Mouse (Mus musculus) CH12.LX (cell line): ENCODE data around the gene Mfsd10. TPM values are rescaled to one million over a fixed set of nuclear protein-coding genes. Genes with fewer than 3 reads are reported as not detected.

Source experiments
- DNase-seq: peaks from one replicate; pipeline ENCODE4 v3.0.0-alpha.2; 2013; ENCODE audit errors: extremely low read depth
- H3K27ac ChIP-seq: 2 replicates; pipeline ENCODE4 v1.5.1; 2012; ENCODE audit warnings: low read depth, mild to moderate bottlenecking, control low read depth, moderate library complexity; ENCODE audit not compliant: insufficient read depth
- H3K27me3 ChIP-seq: replicated peaks from 2 replicates; pipeline ENCODE3; 2012; ENCODE audit warnings: inconsistent platforms
- H3K36me3 ChIP-seq, 2 experiments: replicated peaks in 1 of 2; 2 replicates each; pipeline versions ENCODE3 to v1.6.1; 2012; ENCODE audit warnings: inconsistent platforms in 1 of 2, low read length in 1 of 2, mild to moderate bottlenecking in 1 of 2, mixed read lengths in 1 of 2, moderate library complexity in 1 of 2; ENCODE audit not compliant: control insufficient read depth in 1 of 2, insufficient read depth in 1 of 2
- H3K4me1 ChIP-seq, 2 experiments: 2 replicates each; pipeline ENCODE4 v1.6.1; 2012; ENCODE audit warnings: inconsistent platforms in 1 of 2, moderate library complexity in 1 of 2; ENCODE audit not compliant: insufficient read depth in 2 of 2, control insufficient read depth in 1 of 2
- H3K4me2 ChIP-seq: 2 replicates; pipeline ENCODE4 v1.6.1; 2012; ENCODE audit warnings: low read depth, mild to moderate bottlenecking, control low read depth; ENCODE audit not compliant: poor library complexity, insufficient read depth, severe bottlenecking
- H3K4me3 ChIP-seq, 3 experiments: fragments of 150-350 bp in 1 of 3; sonication (generic) in 1 of 3; replicated peaks in 1 of 3; 2 replicates each; pipeline versions ENCODE3 to v1.5.1; 2011 to 2012; ENCODE audit warnings: low read depth in 2 of 3, low read length in 2 of 3, mild to moderate bottlenecking in 2 of 3, moderate library complexity in 2 of 3, control low read depth in 1 of 3, improper control_type of control experiment in 1 of 3, inconsistent platforms in 1 of 3, mixed read lengths in 1 of 3; ENCODE audit not compliant: poor library complexity in 1 of 3
- H3K79me2 ChIP-seq: replicated peaks from 2 replicates; pipeline ENCODE4 v1.6.1; 2012; ENCODE audit warnings: mild to moderate bottlenecking, moderate library complexity; ENCODE audit not compliant: control insufficient read depth, poor library complexity, insufficient read depth, severe bottlenecking; ENCODE audit errors: extremely low read depth
- H3K9ac ChIP-seq: 2 replicates; pipeline ENCODE4 v1.6.1; 2012; ENCODE audit warnings: low read depth, mild to moderate bottlenecking, control low read depth, moderate library complexity; ENCODE audit not compliant: insufficient read depth
- H3K9me3 ChIP-seq: replicated peaks from 2 replicates; pipeline ENCODE3; 2012; ENCODE audit warnings: low read length, inconsistent platforms, mixed read lengths
- BHLHE40 ChIP-seq: IDR thresholded peaks from 2 replicates; pipeline ENCODE4 v1.6.1; 2011; ENCODE audit warnings: mild to moderate bottlenecking, low read depth, low read length, improper control_type of control experiment
- CHD1 ChIP-seq: IDR thresholded peaks from 2 replicates; pipeline ENCODE4 v1.6.1; 2012; ENCODE audit warnings: low read depth, low read length, improper control_type of control experiment, inconsistent platforms
- CHD2 ChIP-seq: IDR thresholded peaks from 2 replicates; pipeline ENCODE4 v1.6.1; 2011; ENCODE audit warnings: low read length, improper control_type of control experiment
- CTCF ChIP-seq, 2 experiments: IDR thresholded peaks in 1 of 2; conservative IDR thresholded peaks in 1 of 2; 2 replicates each; pipeline ENCODE4 v1.5.1; 2011 to 2012; ENCODE audit warnings: low read depth in 2 of 2, low read length in 2 of 2, improper control_type of control experiment in 1 of 2, inconsistent platforms in 1 of 2, mild to moderate bottlenecking in 1 of 2, moderate library complexity in 1 of 2
- ELF1 ChIP-seq: IDR thresholded peaks from 2 replicates; pipeline ENCODE4 v1.6.1; 2014; ENCODE audit warnings: low read depth, mild to moderate bottlenecking, inconsistent platforms, low read length, improper control_type of control experiment
- EP300 ChIP-seq: IDR thresholded peaks from 2 replicates; pipeline ENCODE4 v1.6.1; 2011; ENCODE audit warnings: low read length, improper control_type of control experiment
- ETS1 ChIP-seq: conservative IDR thresholded peaks from 2 replicates; pipeline ENCODE4 v1.6.1; 2012; ENCODE audit warnings: low read depth, mild to moderate bottlenecking, inconsistent platforms, low read length, improper control_type of control experiment, moderate library complexity
- HCFC1 ChIP-seq: IDR thresholded peaks from 2 replicates; pipeline ENCODE4 v1.6.1; 2012; ENCODE audit warnings: low read depth, mild to moderate bottlenecking, inconsistent platforms, low read length, improper control_type of control experiment
- JUN ChIP-seq: IDR thresholded peaks from 2 replicates; pipeline ENCODE4 v1.6.1; 2011; ENCODE audit warnings: low read depth, mild to moderate bottlenecking, low read length, improper control_type of control experiment, moderate library complexity; ENCODE audit not compliant: insufficient read depth
- KAT2A ChIP-seq: IDR thresholded peaks from 2 replicates; pipeline ENCODE4 v1.6.1; 2012; ENCODE audit warnings: low read length, improper control_type of control experiment, inconsistent platforms; ENCODE audit not compliant: insufficient replicate concordance
- MAX ChIP-seq: IDR thresholded peaks from 2 replicates; pipeline ENCODE4 v1.6.1; 2011; ENCODE audit warnings: low read length, improper control_type of control experiment
- MEF2A ChIP-seq: IDR thresholded peaks from 2 replicates; pipeline ENCODE4 v1.6.1; 2014; ENCODE audit warnings: low read depth, mild to moderate bottlenecking, inconsistent platforms, low read length, improper control_type of control experiment, borderline replicate concordance
- MXI1 ChIP-seq: IDR thresholded peaks from 2 replicates; pipeline ENCODE4 v1.6.1; 2011; ENCODE audit warnings: mild to moderate bottlenecking, low read depth, low read length, improper control_type of control experiment
- NELFE ChIP-seq: IDR thresholded peaks from 2 replicates; pipeline ENCODE4 v1.6.1; 2011; ENCODE audit warnings: low read depth, low read length, improper control_type of control experiment
- NRF1 ChIP-seq: IDR thresholded peaks from 2 replicates; pipeline ENCODE4 v1.6.1; 2014; ENCODE audit warnings: low read depth, mild to moderate bottlenecking, inconsistent platforms, low read length, improper control_type of control experiment, moderate library complexity
- PAX5 ChIP-seq: IDR thresholded peaks from 2 replicates; pipeline ENCODE4 v1.6.1; 2012; ENCODE audit warnings: low read length, inconsistent platforms, mixed read lengths
- POLR2A ChIP-seq: IDR thresholded peaks from 2 replicates; pipeline ENCODE4 v1.6.1; 2011; ENCODE audit warnings: low read depth, mild to moderate bottlenecking, improper control_type of control experiment, low read length
- POLR2AphosphoS2 ChIP-seq: IDR thresholded peaks from 2 replicates; pipeline ENCODE4 v1.6.1; 2011; ENCODE audit warnings: low read depth, low read length, improper control_type of control experiment
- SMC3 ChIP-seq: IDR thresholded peaks from 2 replicates; pipeline ENCODE4 v1.6.1; 2011; ENCODE audit warnings: low read depth, low read length, improper control_type of control experiment
- TBP ChIP-seq: conservative IDR thresholded peaks from 2 replicates; pipeline ENCODE4 v1.6.1; 2011; ENCODE audit warnings: low read depth, low read length, improper control_type of control experiment
- TCF12 ChIP-seq: IDR thresholded peaks from 2 replicates; pipeline ENCODE4 v1.6.1; 2014; ENCODE audit warnings: low read depth, mild to moderate bottlenecking, inconsistent platforms, low read length, improper control_type of control experiment
- ZKSCAN1 ChIP-seq: IDR thresholded peaks from 2 replicates; pipeline ENCODE4 v1.6.1; 2012; ENCODE audit warnings: low read depth, inconsistent platforms, low read length, improper control_type of control experiment, borderline replicate concordance
- ZMIZ1 ChIP-seq: IDR thresholded peaks from 2 replicates; pipeline ENCODE4 v1.6.1; 2012; ENCODE audit warnings: low read depth, mild to moderate bottlenecking, inconsistent platforms, low read length, improper control_type of control experiment
- ZNF384 ChIP-seq: IDR thresholded peaks from 2 replicates; pipeline ENCODE4 v1.6.1; 2012; ENCODE audit warnings: low read depth, low read length, improper control_type of control experiment, inconsistent platforms
- dilution Hi-C: fragments of 300-500 bp; cut with MboI; formaldehyde crosslinking; loops from 2 replicates; pipeline ENCODE4 v1.14.3; 2020; ENCODE audit warnings: low sequenced_read_pairs; ENCODE audit not compliant: extremely low pct_unique_long_range_greater_than_20kb, extremely low pct_ligation_motif_present
- in situ Hi-C: fragments of 300-500 bp; cut with MboI; formaldehyde crosslinking; loops from 3 replicates; pipeline ENCODE4 v1.14.3; 2019; ENCODE audit warnings: low sequenced_read_pairs, low pct_ligation_motif_present, low pct_unique_long_range_greater_than_20kb, mixed read lengths
- polyA plus RNA-seq: library from polyadenylated mRNA; unstranded; fragments of >175 nt; gene quantifications from 2 replicates; pipeline ENCODE4 v1.2.1, GENCODE M21; 2012; ENCODE audit warnings: low read depth; ENCODE audit not compliant: insufficient read length
- total RNA-seq, 2 experiments: library from RNA; depleted of rRNA; stranded (reverse); fragments of 300-350 nt in 1 of 2; fragments of >200 nt in 1 of 2; gene quantifications; 2 replicates each; pipeline ENCODE4 v1.2.3; 2012 to 2014

Mfsd10 gene
- total and polyA plus RNA-seq, 3 experiments, result 42.1 to 92.6 (median 67.5) TPM

DNA sequence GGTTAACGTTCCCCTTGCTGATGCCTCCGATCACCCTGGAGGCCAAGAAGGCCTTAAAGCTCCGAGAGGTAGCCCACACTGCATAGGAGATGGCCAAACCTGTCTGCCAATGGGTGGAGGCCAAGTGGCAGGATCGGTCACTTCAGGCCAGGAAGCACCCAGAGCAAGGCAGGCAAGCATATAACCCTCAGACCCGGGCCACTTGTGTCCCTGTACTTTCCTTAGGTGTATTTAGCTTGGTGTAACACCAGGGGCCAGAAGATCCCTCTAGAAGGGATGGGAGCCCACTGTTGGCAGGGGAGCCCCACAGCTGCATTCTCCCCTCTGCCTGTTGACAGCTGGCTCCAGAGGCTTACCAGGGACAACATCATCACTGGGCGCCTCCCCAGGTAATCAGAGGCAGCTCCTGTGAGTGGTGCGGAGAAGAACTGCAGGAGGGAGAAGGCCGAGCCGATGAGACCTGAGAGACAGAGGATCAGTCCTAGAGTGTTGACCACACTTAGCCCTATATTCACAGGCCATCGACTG is 1.3 kb downstream of the Mfsd10 start:
- dilution Hi-C loops, result no loop called here
- H3K79me2 ChIP-seq, result 0 out of 2 replicates have a peak, but pooled peaks cover 9% of the 10 kb centered on the region
- H3K4me2 ChIP-seq, result peak overlapping the region; percentile 23
- no peaks in the 10 kb centered on the region for H3K9me3 ChIP-seq
- peaks cover 7 to 26% of the 10 kb centered on the region in 2 experiments; a peak in 3 of 4 replicates for H3K4me1 ChIP-seq
- peak overlapping the region; percentile 74 to 94 (median 75) for H3K4me3 ChIP-seq
- H3K27me3 ChIP-seq, result no peaks in the 10 kb centered on the region
- peak overlapping the region; percentile 68 for H3K9ac ChIP-seq
- no peak for DNase-seq
- in situ Hi-C loops, result loop anchor here (5.0 kb wide), 1 partner anchor 108 kb away; the partner anchor contains the start of gene Sh3bp2
- TF ChIP-seq TBP (no peak), CTCF (conservative IDR thresholded peaks at IDR 0.05 in 1 of 2, IDR thresholded peaks at IDR 0.05 in 1 of 2; ENCODE audit: low read depth in 2 of 2, low read length in 2 of 2) (no peak)
- TF ChIP-seq, all 38 proteins: peak for 0
- Histone ChIP-seq H3K36me3 (peaks cover 56 to 80% of the 10 kb centered on the region in 2 experiments), H3K27ac (no peak overlapping the region)

DNA sequence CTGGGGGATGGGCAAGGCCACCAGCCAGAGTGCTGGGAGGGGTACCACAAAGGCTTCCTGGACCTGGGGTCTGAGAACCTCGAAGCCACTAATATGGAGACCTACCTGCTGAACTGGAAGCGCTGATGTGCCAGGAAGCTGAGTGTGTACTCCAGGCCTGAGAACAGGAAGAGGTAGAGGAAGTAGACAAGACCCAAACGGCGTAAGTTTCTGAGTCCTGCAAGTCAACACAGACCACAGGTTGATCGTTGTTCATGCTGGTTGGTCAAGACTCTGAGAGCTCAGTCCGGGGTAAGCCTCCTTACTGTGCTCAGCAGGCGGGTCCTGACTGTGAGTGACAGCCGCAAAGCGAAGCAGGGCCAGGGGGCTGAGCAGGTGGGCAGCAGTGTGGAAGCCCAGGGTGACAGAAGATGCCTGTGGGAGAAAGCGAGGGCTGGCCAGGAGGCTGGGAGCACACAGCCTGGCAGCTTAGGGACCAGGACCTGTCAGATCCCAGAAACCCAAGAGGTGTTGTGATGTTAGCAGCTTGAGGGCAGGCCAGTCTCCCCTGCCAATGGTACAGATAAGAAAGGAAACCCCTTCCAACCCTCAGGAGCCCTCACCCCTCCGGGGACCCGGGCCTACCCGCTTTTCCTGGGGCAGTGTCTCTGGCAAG is 2.1 kb downstream of the Mfsd10 start:
- Histone ChIP-seq H3K9ac (no peak overlapping the region), H3K79me2 (0 out of 2 replicates have a peak, but pooled peaks cover 9% of the 10 kb centered on the region), H3K36me3 (peaks cover 54 to 80% of the 10 kb centered on the region in 2 experiments), H3K4me3 (no peak overlapping the region), H3K9me3 (no peaks in the 10 kb centered on the region), H3K27me3 (no peaks in the 10 kb centered on the region), H3K4me1 (peaks cover 7 to 26% of the 10 kb centered on the region in 2 experiments; a peak in 3 of 4 replicates), H3K4me2 (no peak overlapping the region), H3K27ac (no peak overlapping the region)
- dilution Hi-C loops (no loop called here), in situ Hi-C loops (loop anchor here (5.0 kb wide), 1 partner anchor 108 kb away; the partner anchor contains the start of gene Sh3bp2)
- DNase-seq, result no peak
- TF ChIP-seq EP300, result no peak
- TF ChIP-seq ZNF384, result no peak
- TF ChIP-seq TCF12, result no peak
- no peak for TF ChIP-seq POLR2A
- TF ChIP-seq NRF1, result no peak

DNA sequence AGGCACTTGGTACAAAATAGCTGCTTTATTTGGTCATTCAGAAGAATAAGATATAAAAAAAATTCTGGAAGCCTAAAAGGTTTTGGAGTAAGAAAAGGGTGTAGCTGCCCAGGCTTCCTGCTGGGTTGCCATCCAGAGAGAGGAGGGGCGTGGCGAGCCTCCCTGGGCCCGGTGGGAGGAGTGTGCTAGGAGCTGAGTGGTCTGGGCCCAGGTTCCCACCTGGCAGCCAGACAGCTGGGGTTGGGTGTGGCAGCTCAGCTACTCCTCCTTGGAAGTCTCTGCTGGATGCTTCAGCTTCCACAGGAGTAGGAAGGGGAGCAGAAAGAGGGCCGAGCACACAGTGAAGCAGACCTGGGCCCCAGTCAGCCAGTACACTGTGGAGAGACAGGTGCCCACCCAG is 3.4 kb downstream of the Mfsd10 start:
- dilution Hi-C loops (no loop called here), in situ Hi-C loops (no loop called here)
- no peaks in the 10 kb centered on the region for H3K9me3 ChIP-seq
- no peak overlapping the region for H3K9ac ChIP-seq
- peaks cover 45 to 80% of the 10 kb centered on the region in 2 experiments for H3K36me3 ChIP-seq
- H3K79me2 ChIP-seq, result 0 out of 2 replicates have a peak, but pooled peaks cover 9% of the 10 kb centered on the region
- no peak overlapping the region for H3K27ac ChIP-seq
- H3K4me1 ChIP-seq, result peaks cover 7 to 26% of the 10 kb centered on the region in 2 experiments; a peak in 3 of 4 replicates
- H3K27me3 ChIP-seq, result no peaks in the 10 kb centered on the region
- no peak overlapping the region for H3K4me3 ChIP-seq
- no peak overlapping the region for H3K4me2 ChIP-seq
- TF ChIP-seq CHD2 (no peak), ETS1 (no peak), PAX5 (no peak), ZMIZ1 (no peak), NELFE (no peak), TCF12 (no peak), CHD1 (no peak), POLR2AphosphoS2 (no peak), MEF2A (no peak), MAX (no peak), KAT2A (no peak), BHLHE40 (no peak), MXI1 (no peak), ZNF384 (no peak), ZKSCAN1 (no peak), SMC3 (no peak), ELF1 (no peak), HCFC1 (no peak), JUN (no peak), POLR2A (no peak)
- DNase-seq, result no peak
